Mouse (Mus musculus) midbrain, postnatal 0 days (tissue): ENCODE measurements around the gene Phldb2. TPM values are rescaled to one million over a fixed set of nuclear protein-coding genes. Genes with fewer than 3 reads are reported as not detected.
A peak's percentile ranks its signal among the peaks of the same experiment; 100 is the strongest.

Experiments
- ATAC-seq: fragments of 200-750 bp; cut with Nextera tagmentation; 2 replicates; pipeline ENCODE4 v1.8.0; 2017; ENCODE audit warnings: moderate number of reproducible peaks, mild to moderate bottlenecking, moderate TSS enrichment, moderate library complexity; ENCODE audit not compliant: low FRiP score
- DNase-seq: peaks from one replicate; pipeline ENCODE4 v3.0.0-alpha.2; 2015; ENCODE audit warnings: low spot score
- H3K27ac ChIP-seq: fragments of 300-500 bp; sonication (generic); 2 replicates; pipeline ENCODE4 v1.5.1; 2014; ENCODE audit warnings: low read depth, mild to moderate bottlenecking, low read length, mixed read lengths
- H3K27me3 ChIP-seq: fragments of 300-500 bp; sonication (generic); 2 replicates; pipeline ENCODE4 v1.6.1; 2014; ENCODE audit warnings: low read length, control low read depth, mixed read lengths; ENCODE audit not compliant: insufficient read depth
- H3K36me3 ChIP-seq: fragments of 300-500 bp; sonication (generic); 2 replicates; pipeline ENCODE4 v1.6.1; 2014; ENCODE audit warnings: low read length, control low read depth, mixed read lengths; ENCODE audit not compliant: insufficient read depth
- H3K4me1 ChIP-seq: fragments of 300-500 bp; sonication (generic); 2 replicates; pipeline ENCODE4 v1.6.1; 2014; ENCODE audit warnings: mild to moderate bottlenecking, control low read depth, antibody characterized with exemption, low read length, mixed read lengths; ENCODE audit not compliant: insufficient read depth
- H3K4me2 ChIP-seq: fragments of 300-500 bp; sonication (generic); 2 replicates; pipeline ENCODE4 v1.6.1; 2014; ENCODE audit warnings: low read depth, mild to moderate bottlenecking, low read length, mixed read lengths; ENCODE audit not compliant: poor library complexity, severe bottlenecking
- H3K4me3 ChIP-seq: fragments of 300-500 bp; sonication (generic); 2 replicates; pipeline ENCODE4 v1.5.1; 2014; ENCODE audit warnings: low read depth, mild to moderate bottlenecking, low read length, moderate library complexity
- H3K9ac ChIP-seq: fragments of 300-500 bp; sonication (generic); replicated peaks from 2 replicates; pipeline ENCODE4 v1.6.1; 2014; ENCODE audit warnings: mild to moderate bottlenecking, low read length, moderate library complexity, mixed read lengths; ENCODE audit not compliant: poor library complexity, severe bottlenecking
- H3K9me3 ChIP-seq: fragments of 300-500 bp; sonication (generic); 2 replicates; pipeline ENCODE4 v1.6.1; 2016; ENCODE audit warnings: low read length, control low read depth
- CTCF ChIP-seq: IDR thresholded peaks from 2 replicates; pipeline ENCODE4 v1.5.1; 2016; ENCODE audit warnings: antibody characterized with exemption, mild to moderate bottlenecking
- WGBS: fragments of 180-500 bp; shearing (Covaris S2); extraction: QIAGEN DNeasy Blood & Tissue Kit; methylation state at CpG from one replicate; pipeline ENCODE4 v1.1.7; 2014; 5-methylcytosine and 5-hydroxymethylcytosine counted together
- polyA plus RNA-seq: library from polyadenylated mRNA; unstranded; fragments of >200 nt; fragmentation: Nextera tagmentation; extraction: Ambion mirVana; gene quantifications from 2 replicates; pipeline ENCODE4 v1.2.1, GENCODE M21; 2015
- total RNA-seq: library from RNA; depleted of rRNA; stranded (reverse); fragments of >200 nt; gene quantifications from 2 replicates; pipeline ENCODE4 v1.2.3, GENCODE M21; 2014

Phldb2 gene
- total and polyA plus RNA-seq, 2 experiments from 2014 or later = 4.2 to 4.5 TPM

GRCm38 (mm10) chr16:45787650-45788049, 165.7 kb downstream of the Phldb2 start:
- DNase-seq (no peak), ATAC-seq (no peak)
- no peaks in the 10 kb centered on the region for H3K36me3 ChIP-seq
- no peak overlapping the region for H3K4me2 ChIP-seq
- H3K9ac ChIP-seq = no peak overlapping the region
- H3K4me3 ChIP-seq = no peak overlapping the region
- no peak for TF ChIP-seq CTCF
- 90% methylated on average over 6 of the region's 6 CpGs for WGBS
- no peaks in the 10 kb centered on the region for H3K4me1 ChIP-seq
- no peak overlapping the region for H3K27ac ChIP-seq
- H3K9me3 ChIP-seq = no peaks in the 10 kb centered on the region
- H3K27me3 ChIP-seq = no peaks in the 10 kb centered on the region

GRCm38 (mm10) chr16:45786639-45787038, 166.8 kb downstream of the Phldb2 start:
- TF ChIP-seq CTCF = peak; percentile 50
- Histone ChIP-seq H3K27ac (no peak overlapping the region), H3K4me2 (no peak overlapping the region), H3K4me3 (no peak overlapping the region), H3K9ac (no peak overlapping the region), H3K36me3 (no peaks in the 10 kb centered on the region), H3K4me1 (no peaks in the 10 kb centered on the region), H3K27me3 (no peaks in the 10 kb centered on the region), H3K9me3 (no peaks in the 10 kb centered on the region)
- DNase-seq (peak; percentile 26), ATAC-seq (no peak)
- 52% methylated on average over 8 of the region's 8 CpGs for WGBS

- Histone ChIP-seq H3K9ac (no peak overlapping the region), H3K27ac (no peak overlapping the region), H3K4me1 (no peaks in the 10 kb centered on the region), H3K4me3 (no peak overlapping the region), H3K9me3 (no peaks in the 10 kb centered on the region), H3K4me2 (no peak overlapping the region), H3K36me3 (no peaks in the 10 kb centered on the region), H3K27me3 (no peaks in the 10 kb centered on the region)
- DNase-seq = no peak
- TF ChIP-seq CTCF = no peak
- 79% methylated on average over 6 of the region's 6 CpGs for WGBS
- no peak for ATAC-seq
Measured at GRCm38 (mm10) chr16:45780001-45780400, 173.4 kb downstream of the Phldb2 start.

- no peaks in the 10 kb centered on the region for H3K9me3 ChIP-seq
- DNase-seq = no peak
- H3K27ac ChIP-seq = no peak overlapping the region
- no peaks in the 10 kb centered on the region for H3K27me3 ChIP-seq
- no peaks in the 10 kb centered on the region for H3K36me3 ChIP-seq
- H3K4me1 ChIP-seq = no peaks in the 10 kb centered on the region
- no peak overlapping the region for H3K4me2 ChIP-seq
- ATAC-seq = no peak
- 79% methylated on average over 5 of the region's 5 CpGs for WGBS
- H3K4me3 ChIP-seq = no peak overlapping the region
- H3K9ac ChIP-seq = no peak overlapping the region
- TF ChIP-seq CTCF = no peak
Measured at GRCm38 (mm10) chr16:45774813-45775212, 178.6 kb downstream of the Phldb2 start.

GRCm38 (mm10) chr16:45770914-45771313, 182.5 kb downstream of the Phldb2 start:
- no peak for TF ChIP-seq CTCF
- Histone ChIP-seq H3K4me1 (peaks cover 4% of the 10 kb centered on the region; the same call in 1 of the 2 replicates), H3K4me2 (no peak overlapping the region), H3K27ac (no peak overlapping the region), H3K27me3 (no peaks in the 10 kb centered on the region), H3K9ac (no peak overlapping the region), H3K36me3 (no peaks in the 10 kb centered on the region), H3K4me3 (no peak overlapping the region), H3K9me3 (no peaks in the 10 kb centered on the region)
- WGBS = 96% methylated on average over 6 of the region's 6 CpGs
- DNase-seq (no peak), ATAC-seq (no peak)

- H3K4me3 ChIP-seq = no peak overlapping the region
- DNase-seq (peak; percentile 46), ATAC-seq (no peak)
- no peak overlapping the region for H3K4me2 ChIP-seq
- H3K9me3 ChIP-seq = no peaks in the 10 kb centered on the region
- H3K4me1 ChIP-seq = peaks cover 4% of the 10 kb centered on the region; the same call in 1 of the 2 replicates
- TF ChIP-seq CTCF = no peak; the same call in 1 of the 2 replicates
- H3K27ac ChIP-seq = no peak overlapping the region
- H3K27me3 ChIP-seq = no peaks in the 10 kb centered on the region
- H3K36me3 ChIP-seq = no peaks in the 10 kb centered on the region
- WGBS = 50% methylated on average over 10 of the region's 10 CpGs
- H3K9ac ChIP-seq = no peak overlapping the region
Measured at GRCm38 (mm10) chr16:45767853-45768640, 185.4 kb downstream of the Phldb2 start.
